Comparison of ENCODE assay signal across 7 mouse cellular contexts in the genomic region with DNA sequence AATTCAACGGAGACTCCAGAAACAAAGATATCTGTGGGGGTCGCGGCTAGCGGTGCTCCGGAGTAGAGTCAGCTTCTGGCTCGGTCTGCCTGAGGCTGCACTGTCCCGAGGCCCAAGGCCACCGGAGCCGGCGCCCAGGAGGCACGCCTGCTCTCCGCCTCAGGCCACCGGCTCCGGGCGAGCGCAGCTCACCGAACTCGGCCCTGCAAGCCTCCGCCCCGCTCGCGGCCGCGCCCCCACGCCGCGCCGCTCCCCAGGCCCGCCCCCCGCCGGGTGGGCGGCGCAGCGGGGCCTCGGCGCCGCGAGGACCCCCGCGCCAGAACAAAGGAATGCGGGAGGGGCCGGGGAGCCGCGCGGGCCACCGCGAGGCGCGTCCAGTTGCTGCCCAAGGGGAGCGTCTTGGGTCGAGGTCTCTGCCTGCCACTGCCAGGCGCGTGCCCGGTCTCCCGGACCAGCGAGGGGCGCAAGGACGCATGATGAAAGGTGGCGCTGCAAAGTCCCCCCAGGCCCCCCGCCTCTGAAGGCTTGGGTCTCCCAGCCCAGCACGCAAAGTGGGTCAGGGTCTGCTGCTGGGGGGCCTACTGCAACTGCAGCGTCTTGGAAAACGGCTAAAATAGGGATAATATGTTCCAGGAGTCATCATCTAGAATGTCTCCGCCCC. TPM values are rescaled to one million over a fixed set of nuclear protein-coding genes. Genes with fewer than 3 reads are reported as not detected.
A peak's percentile ranks its signal among the peaks of the same experiment; 100 is the strongest.
DNase-seq lines count a peak whose midpoint lies in the region; ATAC-seq and TF ChIP-seq lines count a peak whose summit lies in the region.

No protein-coding gene starts in this region.

- no peak overlapping the region for H3K27ac ChIP-seq in ES-Bruce4 (ENCODE audit: insufficient read depth, low read length)
- H3K27ac ChIP-seq in embryonic facial prominence, embryonic 15.5 days (replicated peaks) = peak overlapping the region; percentile 86
- H3K27ac ChIP-seq in limb, embryonic 11.5 days (replicated peaks; ENCODE audit: low read depth, low read length) = peak overlapping the region; percentile 75; the same call in 1 of the 2 replicates
- peak overlapping the region; percentile 96 for H3K27ac ChIP-seq in midbrain, embryonic 14.5 days (replicated peaks; ENCODE audit: low read depth, low read length)

- TF ChIP-seq EP300 in ES-Bruce4 (IDR thresholded peaks at IDR 0.05; ENCODE audit: insufficient read depth, low read depth, low read length) = no peak

- H3K4me1 ChIP-seq in ES-Bruce4 (ENCODE audit: control insufficient read depth, insufficient read depth, low read length) = no peaks in the 10 kb centered on the region
- H3K4me1 ChIP-seq in embryonic facial prominence, embryonic 15.5 days = peaks cover 45% of the 10 kb centered on the region
- peaks cover 42% of the 10 kb centered on the region for H3K4me1 ChIP-seq in limb, embryonic 11.5 days (ENCODE audit: control insufficient read depth, insufficient read depth, low read length)
- peaks cover 35% of the 10 kb centered on the region for H3K4me1 ChIP-seq in midbrain, embryonic 14.5 days (ENCODE audit: control insufficient read depth, insufficient read depth, low read length)

- H3K4me2 ChIP-seq in embryonic facial prominence, embryonic 15.5 days (replicated peaks) = peak overlapping the region; percentile 94
- peak overlapping the region; percentile 98 for H3K4me2 ChIP-seq in limb, embryonic 11.5 days (ENCODE audit: low read depth, severe bottlenecking)
- peak overlapping the region; percentile 98 for H3K4me2 ChIP-seq in midbrain, embryonic 14.5 days (ENCODE audit: low read length)

- peak overlapping the region; percentile 57; the same call in 1 of the 2 replicates for H3K9ac ChIP-seq in ES-Bruce4 (ENCODE audit: low read depth, poor library complexity, severe bottlenecking)
- H3K9ac ChIP-seq in embryonic facial prominence, embryonic 15.5 days = peak overlapping the region; percentile 53
- peak overlapping the region; percentile 86 for H3K9ac ChIP-seq in limb, embryonic 11.5 days (ENCODE audit: low read length)
- H3K9ac ChIP-seq in midbrain, embryonic 14.5 days (replicated peaks; ENCODE audit: low read length) = peak overlapping the region; percentile 95

- no peak for TF ChIP-seq POLR2A in ES-Bruce4 (IDR thresholded peaks at IDR 0.05; ENCODE audit: insufficient read depth, low read length)

- WGBS in embryonic facial prominence, embryonic 15.5 days = under 1% methylated on average over 64 of the region's 64 CpGs
- WGBS in limb, embryonic 11.5 days = under 1% methylated on average over 63 of the region's 64 CpGs
- WGBS in midbrain, embryonic 14.5 days = under 1% methylated on average over 61 of the region's 64 CpGs

- peaks cover 19% of the 10 kb centered on the region for H3K27me3 ChIP-seq in ES-Bruce4 (ENCODE audit: control insufficient read depth, insufficient read depth, low read length, poor library complexity, severe bottlenecking)
- H3K27me3 ChIP-seq in embryonic facial prominence, embryonic 15.5 days = no peaks in the 10 kb centered on the region
- H3K27me3 ChIP-seq in limb, embryonic 11.5 days (ENCODE audit: control insufficient read depth, insufficient read depth, low read length) = peaks cover 2% of the 10 kb centered on the region; the same call in 1 of the 2 replicates
- H3K27me3 ChIP-seq in midbrain, embryonic 14.5 days (ENCODE audit: control insufficient read depth, insufficient read depth, low read length) = peaks cover 3% of the 10 kb centered on the region; the same call in 1 of the 2 replicates

- H3K4me3 ChIP-seq in ES-Bruce4 (ENCODE audit: low read depth, low read length) = peak overlapping the region; percentile 51
- H3K4me3 ChIP-seq in embryonic facial prominence, embryonic 15.5 days (replicated peaks) = peak overlapping the region; percentile 63
- peak overlapping the region; percentile 48 for H3K4me3 ChIP-seq in limb, embryonic 11.5 days (ENCODE audit: low read depth, low read length)
- H3K4me3 ChIP-seq in midbrain, embryonic 14.5 days (replicated peaks; ENCODE audit: low read depth, low read length) = peak overlapping the region; percentile 83

- no peaks in the 10 kb centered on the region for H3K36me3 ChIP-seq in ES-Bruce4 (ENCODE audit: control insufficient read depth, insufficient read depth, low read length, poor library complexity, severe bottlenecking)
- H3K36me3 ChIP-seq in embryonic facial prominence, embryonic 15.5 days = no peaks in the 10 kb centered on the region
- no peaks in the 10 kb centered on the region for H3K36me3 ChIP-seq in limb, embryonic 11.5 days (ENCODE audit: control insufficient read depth, insufficient read depth, low read length)
- H3K36me3 ChIP-seq in midbrain, embryonic 14.5 days (ENCODE audit: control insufficient read depth, insufficient read depth, low read length) = no peaks in the 10 kb centered on the region

- ATAC-seq in embryonic facial prominence, embryonic 15.5 days (ENCODE audit: insufficient number of reproducible peaks, low FRiP score, low TSS enrichment, low read depth) = no peak; the same call in 1 of the 2 replicates
- no peak for ATAC-seq in limb, embryonic 11.5 days (ENCODE audit: insufficient number of reproducible peaks, low FRiP score, low TSS enrichment, low read depth)
- peak; percentile 19; the same call in 1 of the 2 replicates for ATAC-seq in midbrain, embryonic 14.5 days (ENCODE audit: low FRiP score, low TSS enrichment)

- TF ChIP-seq CTCF in ES-Bruce4 (IDR thresholded peaks at IDR 0.05; ENCODE audit: low read depth, low read length) = no peak

- DNase-seq in adrenal gland, adult 8-10 months = peak; percentile 36
- DNase-seq in heart, postnatal 36 days = peak; percentile 47 to 67
- DNase-seq in limb, embryonic 11.5 days (ENCODE audit: low spot score) = peak; percentile 66
- peak; percentile 82 for DNase-seq in midbrain, embryonic 14.5 days
- peak; percentile 14 for DNase-seq in thymus, postnatal 0 days (ENCODE audit: low spot score)

- intact Hi-C loops in heart, postnatal 36 days (cut with DNase I) = loop anchor here (1.0 to 5.0 kb wide), 2 partner anchors 49 to 86 kb away; a partner anchor contains a TSS

- no peaks in the 10 kb centered on the region for H3K9me3 ChIP-seq in ES-Bruce4 (replicated peaks; ENCODE audit: control insufficient read depth, insufficient read depth, low read length, poor library complexity, severe bottlenecking)
- no peaks in the 10 kb centered on the region for H3K9me3 ChIP-seq in embryonic facial prominence, embryonic 15.5 days (replicated peaks)
- H3K9me3 ChIP-seq in limb, embryonic 11.5 days (ENCODE audit: control insufficient read depth, low read length) = no peaks in the 10 kb centered on the region
- no peaks in the 10 kb centered on the region for H3K9me3 ChIP-seq in midbrain, embryonic 14.5 days (ENCODE audit: control insufficient read depth, low read length)

RNA-seq across cellular contexts. Expression of a gene that starts 2.4 kb away (rescaled TPM):
- polyA plus RNA-seq in ES-Bruce4 (2011; ENCODE audit: insufficient read depth, insufficient read length, low read depth, missing spikeins) = 3.9 TPM in 2 replicates
- 10 to 100 TPM in 2 of 4 experiments, 1 to 10 TPM in 2; 7.3 to 22.4 (median 9.0) TPM for total RNA-seq in adrenal gland, adult 8-10 months (2022)
- 42.2 and 43.5 TPM in 2 replicates for polyA plus RNA-seq in embryonic facial prominence, embryonic 15.5 days (2015; fragmentation: Nextera tagmentation; extraction: Ambion mirVana)
- 10 to 100 TPM; 10.3 to 25.7 TPM for total RNA-seq in heart, postnatal 36 days (2021)
- 29.4 and 31.3 TPM in 2 replicates for polyA plus RNA-seq in limb, embryonic 11.5 days (2014; fragmentation: Nextera tagmentation; extraction: Ambion mirVana)
- polyA plus RNA-seq in midbrain, embryonic 14.5 days (2014; fragmentation: Nextera tagmentation; extraction: Ambion mirVana) = 44.8 and 49.5 TPM in 2 replicates
- 6.6 and 8.8 TPM in 2 replicates for polyA plus RNA-seq in thymus, postnatal 0 days (2015; fragmentation: Nextera tagmentation; extraction: Ambion mirVana)

RNA-seq across cellular contexts. Expression of a gene that starts 49.0 kb away (rescaled TPM):
- 28.4 and 30.9 TPM in 2 replicates for polyA plus RNA-seq in ES-Bruce4 (2011; ENCODE audit: insufficient read depth, insufficient read length, low read depth, missing spikeins)
- 100 to 1,000 TPM; 136 to 150 (median 143) TPM for total RNA-seq in adrenal gland, adult 8-10 months (2022)
- 46.5 and 48.2 TPM in 2 replicates for polyA plus RNA-seq in embryonic facial prominence, embryonic 15.5 days (2015; fragmentation: Nextera tagmentation; extraction: Ambion mirVana)
- total RNA-seq in heart, postnatal 36 days (2021) = 100 to 1,000 TPM; 139 to 141 TPM
- polyA plus RNA-seq in limb, embryonic 11.5 days (2014; fragmentation: Nextera tagmentation; extraction: Ambion mirVana) = 33.6 and 36.4 TPM in 2 replicates
- 49.5 and 50.4 TPM in 2 replicates for polyA plus RNA-seq in midbrain, embryonic 14.5 days (2014; fragmentation: Nextera tagmentation; extraction: Ambion mirVana)
- 76.5 and 82.2 TPM in 2 replicates for polyA plus RNA-seq in thymus, postnatal 0 days (2015; fragmentation: Nextera tagmentation; extraction: Ambion mirVana)

Comparison
In these comparisons a context has a peak if more than half of its experiments do, and no peak if none do; other contexts are left out.
1. DNase-seq: peak in every context shown above with its lines; median percentile 82 in midbrain, embryonic 14.5 days; 66 in limb, embryonic 11.5 days; 57 in heart, postnatal 36 days; 36 in adrenal gland, adult 8-10 months; 14 in thymus, postnatal 0 days.